Mouse (Mus musculus) C2C12 (cell line): ENCODE data around the gene Erc1. TPM values are rescaled to one million over a fixed set of nuclear protein-coding genes. Genes with fewer than 3 reads are reported as not detected.

Source experiments
- H3K27me3 ChIP-seq: one replicate; pipeline ENCODE4 v1.6.1; 2011; ENCODE audit not compliant: control insufficient read depth, insufficient read depth, insufficient read length
- H3K36me3 ChIP-seq: one replicate; pipeline ENCODE4 v1.6.1; 2011; ENCODE audit not compliant: control insufficient read depth, insufficient read depth
- H3K4me3 ChIP-seq: one replicate; pipeline ENCODE4 v1.5.1; 2011; ENCODE audit warnings: mild to moderate bottlenecking, control low read depth; ENCODE audit not compliant: poor library complexity, insufficient read depth, severe bottlenecking
- H3K79me2 ChIP-seq: one replicate; pipeline ENCODE4 v1.6.1; 2011; ENCODE audit not compliant: control insufficient read depth, insufficient read depth
- H3K79me3 ChIP-seq: one replicate; pipeline ENCODE4 v1.6.1; 2011; ENCODE audit warnings: low read depth, control low read depth
- H3ac ChIP-seq: one replicate; pipeline ENCODE3; 2011; ENCODE audit warnings: low read depth; ENCODE audit not compliant: control insufficient read depth, insufficient read length
- CEBPB ChIP-seq: IDR thresholded peaks from one replicate; pipeline ENCODE4 v1.6.1; 2011; ENCODE audit warnings: low read depth, mild to moderate bottlenecking, control low read depth, moderate library complexity
- CTCF ChIP-seq: IDR thresholded peaks from one replicate; pipeline ENCODE4 v1.5.1; 2011; ENCODE audit not compliant: control insufficient read depth, insufficient read depth, insufficient read length
- FOSL1 ChIP-seq: IDR thresholded peaks from one replicate; pipeline ENCODE4 v1.8.0; 2011; ENCODE audit warnings: mild to moderate bottlenecking, low read length; ENCODE audit not compliant: poor library complexity, insufficient read depth, severe bottlenecking
- MAX ChIP-seq: IDR thresholded peaks from one replicate; pipeline ENCODE4 v1.6.1; 2011; ENCODE audit warnings: mild to moderate bottlenecking, control low read depth
- MYOD1 ChIP-seq: IDR thresholded peaks from one replicate; pipeline ENCODE4 v1.6.1; 2011; ENCODE audit warnings: low read depth; ENCODE audit not compliant: control insufficient read depth, insufficient read length
- MYOG ChIP-seq: IDR thresholded peaks from one replicate; pipeline ENCODE4 v1.6.1; 2011; ENCODE audit not compliant: control insufficient read depth, insufficient read length; ENCODE audit errors: extremely low read depth
- USF1 ChIP-seq: IDR thresholded peaks from one replicate; pipeline ENCODE4 v1.6.1; 2011; ENCODE audit warnings: low read depth, mild to moderate bottlenecking, control low read depth, moderate library complexity
- polyA plus RNA-seq: library from polyadenylated mRNA; unstranded; fragments of >200 nt; fragmentation: generic; extraction: Trizol; gene quantifications from one replicate; pipeline ENCODE4 v1.2.1, GENCODE M21; 2012; ENCODE audit warnings: missing spikeins

Gene Erc1
- polyA plus RNA-seq, 1 experiment: 10.2 TPM

DNA sequence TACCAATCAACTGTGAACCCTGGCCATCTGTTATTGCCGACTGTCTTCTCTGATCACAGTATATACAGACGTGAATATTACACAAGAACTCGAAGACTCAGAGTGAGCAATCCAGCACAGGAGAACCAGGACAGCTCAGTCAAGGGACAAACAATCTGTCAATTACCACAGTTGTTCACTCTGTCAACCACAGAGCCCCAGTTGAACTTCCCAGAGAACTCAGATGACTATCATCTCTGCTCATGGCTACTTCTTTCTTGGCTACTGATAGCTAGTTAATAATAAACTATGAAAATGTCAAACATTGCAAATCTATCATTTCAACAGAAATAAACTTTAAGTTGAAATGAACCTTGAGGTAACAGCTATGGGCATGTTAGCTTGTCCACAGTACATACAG is 88.1 kb downstream of the Erc1 start:
- no peak overlapping the region for H3K4me3 ChIP-seq
- H3K79me3 ChIP-seq: no peaks in the 10 kb centered on the region
- H3K36me3 ChIP-seq: peaks cover 6% of the 10 kb centered on the region
- no peaks in the 10 kb centered on the region for H3K79me2 ChIP-seq
- no peak for TF ChIP-seq CEBPB
- TF ChIP-seq MAX: no peak
- TF ChIP-seq MYOG: no peak
- no peak for TF ChIP-seq USF1
- no peak for TF ChIP-seq MYOD1
- no peak for TF ChIP-seq CTCF
- no peak for TF ChIP-seq FOSL1
- H3ac ChIP-seq: no peak overlapping the region
- H3K27me3 ChIP-seq: no peaks in the 10 kb centered on the region

DNA sequence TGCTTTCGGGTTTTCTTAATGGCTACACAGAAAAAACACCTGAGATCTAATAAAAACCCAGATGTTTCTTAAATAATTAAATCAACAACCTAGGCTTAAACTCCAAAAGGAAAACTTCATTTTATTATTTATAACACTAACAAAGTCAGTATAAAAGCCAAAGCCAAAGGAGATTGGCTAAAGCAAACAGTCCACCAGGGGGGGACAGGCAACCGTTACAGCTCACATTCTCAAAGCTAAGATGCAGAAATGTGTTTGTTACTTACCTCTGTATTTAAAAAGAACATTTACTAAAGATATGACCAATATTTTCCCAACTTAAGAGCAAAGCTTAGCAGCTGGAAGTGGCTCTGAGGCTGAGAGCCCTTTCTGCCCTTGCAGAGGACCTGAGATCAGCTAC is 89.5 kb downstream of the Erc1 start:
- no peaks in the 10 kb centered on the region for H3K79me3 ChIP-seq

DNA sequence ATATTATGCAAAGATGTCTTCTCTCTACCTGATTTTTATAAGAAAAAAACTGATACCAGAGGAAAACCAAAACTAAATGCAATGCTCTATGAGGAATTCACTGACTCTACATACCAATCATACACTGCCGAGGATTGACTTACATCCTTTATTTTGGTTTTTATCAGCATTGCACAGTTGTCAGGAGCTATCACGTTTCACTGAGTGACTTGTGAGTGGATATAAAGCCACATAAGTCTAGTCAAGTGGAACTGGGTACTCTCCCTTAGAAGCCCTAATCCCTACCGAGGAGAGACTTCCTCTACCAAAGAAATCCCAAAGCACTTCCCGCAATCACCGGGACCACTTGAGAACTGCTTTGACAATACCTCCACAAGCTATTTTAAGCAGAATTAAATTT is 90.2 kb downstream of the Erc1 start:
- no peak for TF ChIP-seq MYOG
- no peak for TF ChIP-seq MYOD1
- TF ChIP-seq FOSL1: no peak
- TF ChIP-seq USF1: no peak
- TF ChIP-seq CEBPB: no peak
- TF ChIP-seq MAX: no peak
- no peak for TF ChIP-seq CTCF
- no peaks in the 10 kb centered on the region for H3K79me2 ChIP-seq
- no peak overlapping the region for H3K4me3 ChIP-seq
- H3K79me3 ChIP-seq: no peaks in the 10 kb centered on the region
- peaks cover 6% of the 10 kb centered on the region for H3K36me3 ChIP-seq
- H3K27me3 ChIP-seq: no peaks in the 10 kb centered on the region
- H3ac ChIP-seq: no peak overlapping the region

More for the DNA sequence above, 89.5 kb downstream of the Erc1 start:
- no peak overlapping the region for H3ac ChIP-seq
- H3K36me3 ChIP-seq: peaks cover 6% of the 10 kb centered on the region
- H3K4me3 ChIP-seq: no peak overlapping the region
- H3K79me2 ChIP-seq: no peaks in the 10 kb centered on the region
- H3K27me3 ChIP-seq: no peaks in the 10 kb centered on the region
- TF ChIP-seq CTCF (no peak), USF1 (no peak), MYOG (no peak), MAX (no peak), CEBPB (no peak)

DNA sequence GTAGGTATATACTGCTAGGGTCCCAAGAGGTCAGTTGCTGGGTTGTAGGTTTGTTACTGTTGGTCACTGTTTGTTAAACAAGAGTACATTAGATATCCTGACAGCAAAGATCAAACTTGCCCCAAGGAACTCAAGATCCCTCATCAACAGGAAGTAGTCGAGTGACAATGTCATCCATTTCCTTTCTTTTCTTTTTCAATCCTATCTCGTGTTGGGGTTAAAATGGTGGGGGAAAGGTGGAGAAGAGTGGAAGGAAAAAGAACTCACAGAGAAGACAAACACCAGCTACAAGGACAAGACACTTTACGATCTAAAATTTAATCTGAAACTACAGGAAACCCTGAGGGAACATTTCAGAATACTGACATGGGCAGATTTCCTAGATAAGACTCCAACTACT is 92.1 kb downstream of the Erc1 start:
- Histone ChIP-seq H3K36me3 (peaks cover 5% of the 10 kb centered on the region), H3K79me2 (no peaks in the 10 kb centered on the region), H3K27me3 (no peaks in the 10 kb centered on the region), H3K79me3 (no peaks in the 10 kb centered on the region), H3ac (no peak overlapping the region), H3K4me3 (no peak overlapping the region)
- TF ChIP-seq MAX: no peak
- no peak for TF ChIP-seq USF1
- TF ChIP-seq FOSL1: no peak
- TF ChIP-seq MYOD1: no peak
- TF ChIP-seq CEBPB: no peak
- TF ChIP-seq CTCF: no peak
- TF ChIP-seq MYOG: no peak

DNA sequence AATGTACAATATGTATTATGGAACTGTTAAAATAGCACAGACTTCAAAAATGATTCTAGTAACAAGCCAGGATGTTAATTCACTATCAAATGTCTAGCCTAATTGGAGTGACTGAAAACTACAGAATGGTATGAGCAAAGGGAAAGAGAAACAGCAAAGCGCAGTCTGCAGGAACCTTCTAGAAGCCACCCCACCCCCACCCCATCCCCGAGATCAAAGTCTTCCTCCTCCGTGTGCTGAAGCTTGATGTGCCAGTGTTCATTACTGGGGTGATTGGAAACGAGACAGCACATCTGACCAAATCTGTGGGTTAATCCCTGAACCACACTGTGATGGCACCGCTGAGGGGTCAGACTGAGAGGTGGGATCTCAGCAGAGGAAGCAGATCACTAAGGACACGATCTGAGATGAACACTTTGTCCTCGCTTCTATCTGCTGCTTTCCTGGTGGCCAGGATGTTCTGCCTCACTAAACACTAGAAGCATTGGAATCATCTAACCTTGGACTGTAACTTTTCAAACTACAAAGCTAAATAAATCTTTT is 98.8 kb downstream of the Erc1 start:
- no peaks in the 10 kb centered on the region for H3K79me2 ChIP-seq
- H3K4me3 ChIP-seq: no peak overlapping the region
- TF ChIP-seq MYOD1: no peak
- TF ChIP-seq CTCF: no peak
- no peak for TF ChIP-seq USF1
- TF ChIP-seq FOSL1: no peak
- no peak for TF ChIP-seq CEBPB
- TF ChIP-seq MAX: no peak
- no peak for TF ChIP-seq MYOG
- peaks cover 29% of the 10 kb centered on the region for H3K36me3 ChIP-seq
- no peaks in the 10 kb centered on the region for H3K79me3 ChIP-seq
- no peaks in the 10 kb centered on the region for H3K27me3 ChIP-seq
- H3ac ChIP-seq: no peak overlapping the region

DNA sequence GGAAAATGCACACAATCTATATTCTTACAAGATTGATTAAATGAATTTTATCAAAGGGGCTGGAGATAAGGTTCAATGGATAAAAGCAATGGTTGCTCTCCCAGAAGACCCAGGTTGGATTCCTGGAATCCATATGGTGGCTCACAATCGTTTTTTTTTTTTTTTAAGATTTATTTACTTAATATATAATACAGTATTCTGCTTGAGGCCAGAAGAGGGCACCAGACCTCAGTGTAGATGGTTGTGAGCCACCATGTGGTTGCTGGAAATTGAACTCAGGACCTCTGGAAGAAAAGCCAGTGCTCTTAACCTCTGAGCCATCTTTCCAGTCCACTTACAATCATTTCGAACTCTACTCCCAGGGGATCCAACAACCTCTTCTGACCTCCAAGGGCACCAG is 106.1 kb downstream of the Erc1 start:
- peaks cover 17% of the 10 kb centered on the region for H3K36me3 ChIP-seq
- no peaks in the 10 kb centered on the region for H3K79me3 ChIP-seq
- H3ac ChIP-seq: no peak overlapping the region
- H3K79me2 ChIP-seq: no peaks in the 10 kb centered on the region
- H3K27me3 ChIP-seq: no peaks in the 10 kb centered on the region
- TF ChIP-seq CEBPB: no peak
- TF ChIP-seq CTCF: no peak
- no peak for TF ChIP-seq MYOD1
- no peak for TF ChIP-seq USF1
- no peak for TF ChIP-seq FOSL1
- no peak for TF ChIP-seq MAX
- no peak for TF ChIP-seq MYOG
- no peak overlapping the region for H3K4me3 ChIP-seq
